Mouse (Mus musculus): ENCODE measurements around the gene 9430038I01Rik.
A peak's percentile ranks its signal among the peaks of the same experiment; 100 is the strongest.
"Not testable (repeated sequence)": the region's sequence is repeated elsewhere in the genome, so short reads cannot be mapped to it uniquely, and the experiment has no call there.

The 9430038I01Rik gene

DNA sequence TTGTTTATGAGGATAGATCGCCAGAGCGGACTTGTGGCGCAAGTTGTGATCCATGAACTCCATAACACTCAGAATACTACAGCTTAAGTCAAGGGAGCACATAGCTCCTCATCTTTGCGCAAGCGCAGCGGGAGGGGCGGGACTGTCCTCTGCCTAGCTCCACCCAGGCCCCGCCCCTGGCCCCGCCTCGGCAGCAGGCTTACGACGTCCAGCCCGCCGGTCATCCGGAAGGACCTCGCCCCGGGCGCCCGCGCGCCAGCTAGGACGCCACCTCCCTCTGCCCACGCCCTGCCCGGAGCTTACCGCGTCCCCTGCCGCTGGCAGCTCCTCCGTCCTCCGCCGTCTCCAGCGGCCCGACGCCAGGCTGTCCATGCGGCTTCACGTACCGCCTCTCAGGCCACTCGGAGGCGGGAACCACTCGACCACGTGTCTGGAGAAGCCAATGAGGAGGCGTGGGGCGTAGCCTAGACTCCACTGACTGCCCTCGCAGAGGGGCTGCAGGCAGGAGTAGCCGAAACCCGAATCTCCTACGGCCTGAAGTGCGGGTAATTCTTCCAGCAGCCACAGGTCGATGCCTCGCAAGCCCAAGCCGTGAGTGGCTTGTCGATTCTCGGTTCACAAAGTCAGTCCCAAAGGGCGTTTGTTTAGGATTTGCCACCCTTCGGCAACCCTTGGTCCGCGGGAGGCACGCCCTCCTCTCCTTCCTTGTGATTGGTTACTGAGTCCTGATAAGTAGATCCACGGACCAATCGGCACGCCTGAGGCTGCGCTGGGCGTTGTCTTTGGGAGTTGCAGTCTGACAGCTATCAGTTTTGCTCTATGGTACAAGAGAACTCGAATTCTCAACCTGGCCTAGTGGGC, at the start of gene 9430038I01Rik:
Gene 9430038I01Rik (minus strand): TSS at position 426 of the 861 bp plus-strand sequence.
- DNase-seq (ENCODE audit: low spot score), result peak; percentile 96

DNA sequence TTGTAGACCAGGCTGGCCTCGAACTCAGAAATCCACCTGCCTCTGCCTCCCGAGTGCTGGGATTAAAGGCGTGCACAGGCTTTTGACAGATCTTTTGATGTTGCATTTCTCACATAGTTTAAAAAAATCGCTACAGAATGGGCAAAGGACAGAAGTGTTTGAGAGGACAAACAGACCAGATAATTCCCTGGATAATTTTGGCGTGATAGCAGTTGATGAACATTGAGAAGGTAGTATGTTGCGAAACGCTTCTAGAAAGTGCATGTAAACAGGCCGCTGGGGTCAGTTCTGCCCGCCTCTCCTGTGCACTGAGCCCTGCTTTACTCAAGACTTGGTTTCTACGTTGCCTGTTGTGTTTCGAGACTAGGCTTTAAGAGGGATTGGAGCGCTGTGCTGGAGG, 34.8 kb upstream of the 9430038I01Rik start:
- DNase-seq (ENCODE audit: low spot score), result no peak

DNA sequence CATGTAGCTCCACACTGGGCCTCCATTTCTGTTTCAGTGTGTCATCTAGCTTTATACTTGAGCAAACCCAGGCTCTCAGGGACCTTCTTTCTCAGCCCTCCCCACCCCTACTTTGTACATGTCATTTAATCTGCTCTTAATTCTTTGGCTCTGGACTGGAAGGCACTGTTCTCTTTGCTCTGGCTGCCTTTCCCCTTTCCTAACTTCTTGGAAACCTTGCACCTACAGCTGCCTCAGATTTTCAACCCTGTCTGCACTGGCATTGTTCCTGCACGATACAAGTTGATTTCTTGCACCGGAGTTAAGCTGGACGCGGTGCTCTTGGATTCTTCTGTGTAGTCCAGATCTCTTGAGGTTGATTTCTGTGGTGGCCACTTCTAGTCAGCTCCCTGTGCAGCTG, 32.4 kb upstream of the 9430038I01Rik start:
- no peak for DNase-seq (ENCODE audit: low spot score)

DNA sequence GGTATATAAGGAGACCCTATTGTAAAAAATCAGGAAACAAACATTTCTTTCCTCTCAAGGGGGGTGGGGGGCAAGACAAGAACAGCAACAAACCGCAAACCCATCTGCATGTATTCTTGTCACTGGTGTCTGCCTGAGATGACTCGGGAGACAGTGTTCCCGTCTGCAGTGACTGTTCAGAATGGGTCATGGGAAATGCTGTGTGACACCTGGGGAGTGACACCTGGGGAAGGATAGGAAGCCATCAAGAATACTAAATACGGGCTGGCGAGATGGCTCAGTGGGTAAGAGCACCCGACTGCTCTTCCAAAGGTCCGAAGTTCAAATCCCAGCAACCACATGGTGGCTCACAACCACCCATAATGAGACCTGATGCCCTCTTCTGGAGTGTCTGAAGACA, 28.4 kb upstream of the 9430038I01Rik start:
- DNase-seq (ENCODE audit: low spot score), result not testable (repeated sequence)

DNA sequence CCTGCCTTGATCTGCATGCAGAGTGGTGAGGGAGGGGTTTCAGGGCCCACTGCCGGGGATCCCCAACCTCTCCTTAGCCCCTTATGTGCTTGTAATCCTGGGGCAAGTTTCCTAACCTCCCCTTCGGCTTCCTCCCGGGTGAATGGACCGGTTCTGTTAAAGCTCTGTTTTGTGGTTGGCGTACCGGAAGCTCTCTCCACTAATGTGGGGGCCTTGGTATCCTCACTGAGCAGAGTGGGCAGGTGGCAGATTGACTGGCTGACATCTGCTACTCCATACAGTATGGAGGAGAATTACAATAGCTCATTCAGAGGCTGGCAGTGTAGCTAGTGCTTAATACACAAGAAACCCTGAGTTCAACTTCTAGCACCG, 27.6 kb upstream of the 9430038I01Rik start:
- DNase-seq (ENCODE audit: low spot score), result no peak

DNA sequence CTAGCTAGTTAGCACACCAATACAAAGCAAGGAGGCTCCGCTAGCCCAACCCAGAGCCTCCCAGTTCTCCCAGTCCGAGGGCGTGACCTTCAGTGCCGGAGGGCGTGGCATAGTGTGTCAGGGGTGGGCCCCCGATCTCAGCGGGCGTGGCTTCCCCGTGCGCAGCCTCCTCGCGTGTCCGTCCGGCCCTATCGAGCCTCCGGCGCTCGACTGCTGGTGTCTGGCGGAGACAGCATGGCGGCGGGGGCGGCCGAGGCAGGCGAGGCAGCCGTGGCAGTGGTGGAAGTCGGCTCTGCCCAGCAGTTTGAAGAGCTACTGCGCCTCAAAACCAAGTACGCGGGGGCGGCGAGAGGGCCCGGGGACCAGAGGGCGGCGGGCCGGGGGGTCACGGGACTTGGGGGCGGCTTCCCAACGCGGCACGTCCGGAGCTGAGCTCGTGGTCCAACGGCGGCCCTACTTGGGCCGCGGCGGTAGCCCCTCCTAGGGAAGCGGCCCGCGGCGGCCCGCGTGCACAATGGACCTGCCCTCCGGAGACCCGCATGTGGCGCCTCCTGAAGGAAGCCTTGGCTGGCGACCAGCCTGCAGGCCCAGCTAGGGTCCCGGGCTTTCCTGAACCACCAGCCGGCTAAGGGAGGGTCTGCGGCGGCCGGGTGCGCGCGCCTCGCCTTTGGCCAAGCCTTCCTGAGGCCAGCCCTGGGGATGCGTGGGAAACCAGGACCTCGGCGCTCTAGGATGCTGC, 27.0 kb upstream of the 9430038I01Rik start, which contains the start of gene Glrx3:
Gene Glrx3 (plus strand): TSS at position 175 of the 739 bp plus-strand sequence.
- peak; percentile 97 for DNase-seq (ENCODE audit: low spot score)

DNA sequence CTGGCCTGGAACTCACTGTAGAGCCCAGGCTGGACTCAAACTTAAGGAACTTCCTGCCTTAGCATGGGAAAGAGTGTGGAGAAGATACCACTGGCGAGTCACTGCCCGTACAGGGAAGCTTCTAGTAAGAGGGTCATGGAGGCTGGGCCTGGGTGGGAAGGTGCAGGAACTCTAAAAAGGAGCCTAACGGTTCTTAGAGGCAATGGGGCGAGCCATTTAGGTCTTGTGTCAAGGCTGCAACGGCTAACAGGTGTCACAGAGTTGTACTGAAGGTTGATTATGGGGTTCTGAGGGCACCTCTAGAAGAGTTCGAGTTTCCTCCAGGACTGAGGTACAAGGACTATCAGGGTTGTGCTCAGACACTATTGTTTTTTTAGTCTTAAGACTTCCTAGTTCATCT, 26.3 kb upstream of the 9430038I01Rik start:
- no peak for DNase-seq (ENCODE audit: low spot score)

DNA sequence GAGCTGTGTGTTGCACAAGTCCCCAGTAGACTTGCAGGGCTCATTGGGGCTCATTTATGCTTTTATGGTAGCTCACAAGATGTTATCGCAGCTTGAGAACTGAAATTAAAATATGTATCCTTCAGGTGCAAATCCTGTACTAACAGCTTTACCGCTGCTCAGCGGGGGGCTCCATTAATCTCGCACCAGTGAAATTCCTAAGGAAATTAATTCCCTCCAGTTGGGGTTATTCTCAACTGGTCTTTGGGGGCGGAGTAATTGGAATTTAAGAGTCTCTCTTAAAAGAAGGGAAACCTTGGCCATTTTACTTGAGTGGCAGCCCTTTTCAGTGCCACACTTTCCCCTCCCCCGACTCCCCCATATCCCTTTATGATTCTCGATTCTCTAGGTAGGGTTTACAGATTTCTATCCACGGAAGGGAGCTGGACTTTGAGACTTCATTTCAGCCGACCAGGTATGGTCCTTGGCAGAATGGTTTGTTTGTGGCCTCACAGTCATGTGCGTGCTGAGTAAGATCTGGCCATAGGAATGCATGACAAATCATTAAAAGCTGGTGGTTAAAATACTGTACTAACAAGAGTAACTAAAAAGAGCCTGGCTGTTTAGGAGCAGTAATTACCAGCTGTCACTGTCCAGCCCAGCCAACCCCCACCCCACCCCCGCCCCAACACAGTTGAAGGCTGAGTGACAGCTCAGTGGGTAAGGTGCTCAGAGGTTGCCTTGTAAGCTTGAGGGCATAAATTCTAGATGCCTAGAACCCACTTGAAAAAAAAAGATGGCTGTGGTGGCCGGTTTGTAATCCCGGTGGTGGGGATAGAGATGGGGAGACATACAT, 21.4 kb upstream of the 9430038I01Rik start:
- no peak for DNase-seq (ENCODE audit: low spot score)

DNA sequence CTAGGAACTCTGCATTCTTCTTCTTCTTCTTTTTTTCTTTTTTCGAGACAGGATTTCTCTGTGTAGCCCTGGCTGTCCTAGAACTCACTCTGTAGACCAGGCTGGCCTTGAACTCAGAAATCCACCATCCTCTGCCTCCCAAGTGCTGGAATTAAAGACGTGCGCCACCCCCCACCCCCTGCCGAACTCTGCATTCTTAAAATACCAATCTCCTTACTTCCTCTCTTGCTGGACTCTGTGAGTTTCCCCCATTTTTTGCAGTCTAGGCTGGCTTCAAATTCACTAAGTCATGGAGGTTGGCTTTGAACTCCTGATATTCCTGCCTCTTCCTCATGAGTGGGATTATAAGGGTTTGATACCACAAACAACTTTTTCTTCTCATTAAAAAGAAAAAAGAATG, 16.1 kb upstream of the 9430038I01Rik start:
- DNase-seq (ENCODE audit: low spot score), result no peak

DNA sequence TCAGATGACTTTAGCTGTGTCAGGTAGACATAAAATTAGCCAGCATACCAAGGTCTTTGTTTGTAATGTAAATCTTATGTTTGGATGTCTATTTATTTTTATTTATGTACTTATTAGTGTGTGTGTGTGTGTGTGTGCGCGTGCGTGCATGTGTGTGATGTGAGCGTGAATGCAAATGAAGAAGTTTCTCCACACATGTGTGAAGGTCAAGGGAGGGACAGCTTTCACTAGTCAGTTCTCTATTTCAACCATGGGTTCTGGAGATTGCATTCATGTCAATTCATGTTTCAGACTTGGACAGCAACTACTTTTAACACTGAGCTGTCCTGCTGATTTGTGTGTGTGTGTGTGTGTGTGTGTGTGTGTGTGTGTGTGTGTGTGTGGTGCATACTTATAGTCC, 10.7 kb upstream of the 9430038I01Rik start:
- DNase-seq (ENCODE audit: low spot score), result no peak

DNA sequence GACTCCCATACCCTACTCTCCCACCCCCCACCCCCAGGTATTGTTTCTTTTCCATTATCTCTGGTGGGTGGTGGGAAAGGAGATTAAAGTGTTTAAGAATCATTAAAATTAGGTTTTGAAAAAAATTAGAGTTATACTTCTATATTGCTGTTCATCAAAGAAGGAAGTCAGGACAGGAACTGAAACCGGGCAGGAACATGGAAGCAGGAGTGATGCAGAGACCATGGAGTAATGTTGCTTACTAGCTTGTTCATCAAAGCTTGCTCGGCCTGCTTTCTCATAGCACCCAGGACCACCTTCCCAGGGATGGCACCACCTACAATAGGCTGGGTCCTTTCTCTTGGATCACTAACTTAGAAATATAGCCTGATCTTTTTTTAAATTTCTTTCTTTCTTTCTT, 10.0 kb upstream of the 9430038I01Rik start:
- no peak for DNase-seq (ENCODE audit: low spot score)

DNA sequence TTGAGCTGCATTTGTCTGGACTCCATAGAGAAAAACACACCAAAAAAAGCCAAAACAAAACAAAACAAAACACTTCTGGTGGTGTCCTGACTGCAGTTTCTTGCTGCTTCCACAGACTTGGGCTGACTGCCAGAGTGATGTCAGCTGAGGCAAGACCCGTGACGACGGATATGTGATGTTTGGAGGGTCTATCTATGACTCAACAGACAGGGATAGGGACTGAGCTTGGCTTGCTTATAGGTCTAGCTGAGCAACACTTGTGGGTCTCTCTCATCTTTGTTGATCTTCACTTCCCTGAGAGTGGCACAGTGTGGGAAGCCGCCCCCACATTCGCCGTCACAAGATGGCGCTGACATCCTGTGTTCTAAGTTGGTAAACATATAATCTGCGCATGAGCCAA, 4.1 kb upstream of the 9430038I01Rik start:
- no peak for DNase-seq (ENCODE audit: low spot score)

DNA sequence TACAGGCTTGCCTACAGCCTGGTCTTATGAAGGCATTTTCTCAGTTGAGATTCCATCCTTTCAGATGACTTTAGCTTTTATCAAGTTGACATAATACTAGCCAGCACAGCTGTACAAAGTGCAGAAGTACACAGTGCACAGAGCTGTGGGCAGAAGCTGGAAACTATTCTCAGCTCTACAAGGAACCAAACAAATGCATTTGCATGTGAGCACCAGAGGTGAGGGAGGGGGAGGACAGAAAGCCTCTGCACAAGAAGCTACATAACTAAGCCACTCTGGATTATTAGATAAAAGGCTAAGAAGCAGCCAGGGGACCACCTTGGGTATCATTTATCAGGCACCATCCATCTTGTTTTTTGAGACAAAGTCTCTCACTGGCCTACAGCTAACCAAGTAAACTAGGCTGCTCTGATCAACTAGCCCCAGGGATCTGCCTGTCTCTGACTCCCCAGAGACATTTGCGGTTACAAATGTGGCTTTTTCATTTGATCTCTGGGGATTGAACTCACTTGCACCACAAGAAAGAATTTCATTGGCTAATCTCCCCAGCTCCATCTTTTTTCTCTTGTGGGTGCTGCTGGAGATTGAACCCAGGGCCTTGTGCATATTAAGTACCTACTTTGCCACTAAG, 3.0 kb downstream of the 9430038I01Rik start:
- DNase-seq (ENCODE audit: low spot score), result no peak

DNA sequence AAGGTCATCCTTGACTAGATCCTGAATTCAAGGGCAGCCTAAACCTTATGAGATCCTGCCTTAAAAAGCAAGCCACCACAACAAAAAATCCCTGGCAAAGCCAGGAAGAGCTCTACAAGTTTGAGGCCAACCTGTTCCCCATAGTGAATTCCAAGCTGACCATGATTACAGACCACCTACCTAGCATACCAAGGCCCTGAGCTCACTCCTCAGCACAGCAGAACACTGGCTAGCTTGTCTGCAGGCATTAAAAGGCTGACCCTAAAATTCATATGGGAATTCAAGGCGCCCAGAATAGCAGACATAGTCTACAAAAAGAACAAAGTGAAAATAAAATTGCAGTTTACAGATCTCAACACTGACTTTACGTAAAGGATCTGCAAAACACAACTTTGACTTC, 6.4 kb downstream of the 9430038I01Rik start:
- DNase-seq (ENCODE audit: low spot score), result no peak

DNA sequence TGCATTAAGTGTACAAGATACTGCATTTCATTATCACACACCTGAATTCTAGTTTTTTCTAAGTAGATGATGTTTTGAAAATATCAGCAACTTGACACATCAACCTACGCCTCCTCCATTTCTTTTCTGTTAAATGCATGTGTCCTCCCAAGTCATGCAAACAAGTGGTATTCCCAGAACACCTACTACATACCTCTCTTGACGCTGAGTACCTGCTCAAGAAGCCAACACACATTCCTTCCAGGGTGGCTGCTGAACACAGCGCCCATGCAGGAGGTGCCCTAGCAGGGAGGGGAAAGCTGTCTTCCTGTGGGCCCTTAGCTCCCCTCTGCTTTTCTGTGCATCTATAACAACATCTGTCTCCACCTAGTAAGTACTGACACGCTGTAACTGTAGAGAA, 11.6 kb downstream of the 9430038I01Rik start:
- peak; percentile 48 for DNase-seq (ENCODE audit: low spot score)

DNA sequence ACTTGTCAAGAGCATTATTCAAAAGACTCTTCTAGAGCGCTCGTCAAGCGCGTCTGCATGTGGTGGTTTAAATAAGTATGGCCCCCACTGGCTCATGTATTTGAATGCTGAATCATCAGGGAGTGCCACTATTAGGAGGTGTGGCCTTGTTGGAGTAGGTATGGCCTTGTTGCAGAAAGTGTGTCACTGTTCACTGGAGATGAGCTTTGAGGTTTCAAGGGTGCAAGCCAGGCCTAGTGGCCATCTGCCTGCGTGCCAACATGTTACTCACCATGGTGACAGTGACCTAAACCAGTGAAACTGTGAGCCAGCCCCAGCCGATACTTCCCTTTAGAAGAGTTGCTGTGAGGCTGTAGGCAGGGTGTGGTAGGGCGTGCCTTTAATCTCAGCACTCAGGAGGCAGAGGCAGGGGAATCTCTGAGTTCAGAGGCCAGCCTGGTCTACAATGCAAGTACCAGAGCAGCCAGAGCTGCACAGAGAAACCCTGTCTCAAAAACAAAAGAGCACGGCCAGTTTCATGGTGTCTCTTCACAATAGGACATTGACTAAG, 13.1 kb downstream of the 9430038I01Rik start:
- no peak for DNase-seq (ENCODE audit: low spot score)

DNA sequence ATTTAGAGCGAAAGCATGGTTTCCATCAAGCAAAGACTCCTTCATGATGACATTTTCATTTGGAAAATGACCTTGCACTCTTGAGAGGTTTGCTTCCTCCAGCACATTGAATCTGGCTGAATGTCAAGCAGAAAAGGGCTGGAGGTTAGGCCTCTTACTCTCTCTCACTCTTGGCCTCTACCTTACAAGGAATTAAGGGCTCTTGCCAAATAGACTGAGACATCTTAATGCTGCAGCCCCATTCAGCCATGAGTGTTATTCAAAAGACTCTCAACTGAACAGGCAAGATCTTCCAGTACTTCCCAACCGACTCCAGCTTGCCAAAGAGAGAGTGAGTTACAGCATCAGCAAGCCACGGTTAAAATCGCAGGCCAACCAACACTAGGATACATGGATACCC, 15.1 kb downstream of the 9430038I01Rik start:
- peak; percentile 54 for DNase-seq (ENCODE audit: low spot score)

DNA sequence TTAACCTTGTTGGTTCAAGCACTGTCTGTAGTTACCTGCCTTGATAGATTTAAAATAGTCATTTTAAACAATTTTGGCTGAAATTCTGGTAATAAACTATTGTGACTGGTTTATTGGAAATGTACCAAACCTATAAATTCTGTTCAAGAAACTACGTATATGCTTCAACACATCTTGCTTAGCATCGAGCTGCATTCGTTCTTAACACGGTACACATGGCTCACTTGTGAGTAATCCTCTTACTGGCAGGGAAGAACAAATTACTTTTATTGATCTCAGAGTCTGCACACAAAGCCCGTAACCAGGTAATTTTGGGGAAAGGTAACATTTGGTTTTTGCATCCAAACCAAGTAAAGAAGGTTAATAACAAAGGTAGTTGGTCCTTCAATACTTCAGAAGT, 22.7 kb downstream of the 9430038I01Rik start:
- no peak for DNase-seq (ENCODE audit: low spot score)

DNA sequence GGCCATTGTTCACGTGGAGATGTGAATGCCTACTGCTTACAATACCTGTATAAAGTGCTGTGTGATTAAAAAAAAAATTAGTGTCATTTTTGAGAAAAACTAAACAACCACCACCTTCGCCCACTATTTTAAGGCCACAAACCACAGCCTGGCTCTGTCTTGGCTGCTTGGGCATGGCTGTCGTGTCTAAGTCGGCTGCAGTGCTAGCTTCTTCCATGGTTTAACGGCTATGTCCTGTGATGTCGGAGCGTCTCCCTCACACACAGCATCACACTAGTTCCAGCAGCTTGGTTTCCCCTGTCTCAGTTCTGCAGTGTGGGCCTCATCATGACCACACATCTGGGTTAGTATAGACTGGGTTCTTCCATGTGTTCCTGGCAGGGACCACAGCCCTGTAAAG, 35.6 kb downstream of the 9430038I01Rik start:
- DNase-seq (ENCODE audit: low spot score), result no peak

DNA sequence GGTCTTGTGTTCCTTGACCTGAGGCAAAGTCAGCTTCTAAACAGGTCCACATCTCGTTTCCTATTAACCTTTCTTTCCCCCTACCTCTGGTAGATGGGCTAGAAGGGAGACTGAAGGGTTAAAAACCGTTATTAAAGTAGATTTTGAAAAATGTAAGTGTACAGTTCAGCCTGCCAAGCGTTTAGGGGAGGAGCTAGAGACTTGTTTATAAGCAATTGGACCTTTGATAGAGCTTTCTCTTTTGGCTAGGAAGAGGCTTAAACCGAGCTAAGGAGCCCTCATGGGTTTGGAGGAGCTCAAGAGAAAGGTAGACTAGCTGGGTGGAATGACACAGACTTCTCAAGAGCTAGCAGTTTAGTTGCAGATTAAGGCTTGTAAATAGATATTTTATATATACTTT, 38.8 kb downstream of the 9430038I01Rik start:
- DNase-seq (ENCODE audit: low spot score), result no peak

DNA sequence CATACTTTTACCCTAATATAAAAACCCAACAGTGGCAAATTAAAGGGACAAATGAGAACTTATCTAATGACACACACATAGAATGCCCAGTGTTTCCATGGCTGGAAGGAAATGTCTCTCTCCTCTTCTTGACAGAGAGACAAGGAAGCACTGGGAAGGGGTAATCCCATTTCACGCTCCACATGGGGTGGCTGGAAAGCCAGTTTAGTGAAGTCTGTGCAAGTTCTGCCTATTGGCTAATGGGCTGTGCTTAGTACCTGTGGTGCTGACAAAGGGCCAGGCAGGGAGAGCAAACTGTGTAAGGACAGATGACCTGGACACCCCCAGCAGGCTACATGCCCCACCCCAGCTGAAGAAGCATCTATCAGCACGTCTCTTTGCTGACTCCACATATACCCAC, 40.4 kb downstream of the 9430038I01Rik start:
- no peak for DNase-seq (ENCODE audit: low spot score)

DNA sequence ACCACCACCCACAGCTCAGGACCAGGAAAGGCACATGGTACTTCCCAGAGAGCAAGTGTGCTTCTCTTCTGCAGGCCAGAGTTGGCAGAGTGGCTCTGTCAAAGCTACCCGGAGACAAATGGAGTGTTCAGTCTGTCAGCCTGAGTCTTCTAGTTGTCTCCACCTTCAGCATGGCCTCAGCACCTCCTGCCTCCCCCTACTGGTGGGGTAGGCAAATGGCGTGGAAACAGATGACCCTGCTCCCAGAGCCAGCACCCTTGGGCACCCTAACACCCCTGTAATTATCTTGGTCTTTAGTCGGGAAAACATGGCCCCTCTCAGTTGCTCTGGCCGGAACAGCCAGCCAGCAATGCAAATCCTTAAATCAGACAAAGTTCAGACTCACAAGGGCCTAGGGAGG, 43.8 kb downstream of the 9430038I01Rik start:
- no peak for DNase-seq (ENCODE audit: low spot score)

Data from lung, postnatal 25 days (tissue).